Mouse (Mus musculus): ENCODE measurements at regions not wholly inside any gene's neighbourhood (a gene's known extent, or its start where the extent isn't known, plus 50 kb on each side); places are given as distances from the start of the nearest gene placed in this dataset.
"Not testable (repeated sequence)": the region's sequence is repeated elsewhere in the genome, so short reads cannot be mapped to it uniquely, and the experiment has no call there.

- H3K4me1 ChIP-seq, result peaks cover 15% of the 10 kb centered on the region
- H3K36me3 ChIP-seq; H3K9ac ChIP-seq; H3K4me3 ChIP-seq; H3K9me3 ChIP-seq; H3K27me3 ChIP-seq; H3K4me2 ChIP-seq (replicated peaks); H3K27ac ChIP-seq; ATAC-seq (ENCODE audit: insufficient number of reproducible peaks, insufficient read depth, low FRiP score, low TSS enrichment): not testable (repeated sequence)
- 81% methylated on average over 7 of the region's 7 CpGs for WGBS
Measured at GRCm38 (mm10) chr11:114483350-114483749, 185.0 kb upstream of the Rpl38 start.

- WGBS, result 76% methylated on average over 10 of the region's 10 CpGs
- Histone ChIP-seq H3K4me2 (replicated peaks) (no peak overlapping the region), H3K27me3 (no peaks in the 10 kb centered on the region), H3K9ac (no peak overlapping the region), H3K36me3 (no peaks in the 10 kb centered on the region), H3K27ac (no peak overlapping the region), H3K4me1 (peaks cover 16% of the 10 kb centered on the region), H3K9me3 (no peaks in the 10 kb centered on the region), H3K4me3 (no peak overlapping the region)
- ATAC-seq (ENCODE audit: insufficient number of reproducible peaks, insufficient read depth, low FRiP score, low TSS enrichment), result no peak
Measured at GRCm38 (mm10) chr11:114482070-114482469, 186.3 kb upstream of the Rpl38 start.

GRCm38 (mm10) chr11:114481037-114481436 is 187.3 kb upstream of the Rpl38 start:
- Histone ChIP-seq H3K4me2 (replicated peaks) (no peak overlapping the region), H3K4me1 (peaks cover 7% of the 10 kb centered on the region), H3K9ac (no peak overlapping the region), H3K27ac (no peak overlapping the region), H3K27me3 (no peaks in the 10 kb centered on the region), H3K36me3 (no peaks in the 10 kb centered on the region), H3K4me3 (no peak overlapping the region), H3K9me3 (no peaks in the 10 kb centered on the region)
- no peak for ATAC-seq (ENCODE audit: insufficient number of reproducible peaks, insufficient read depth, low FRiP score, low TSS enrichment)
- WGBS, result 59% methylated on average over 7 of the region's 7 CpGs

GRCm38 (mm10) chr11:114480119-114480540 is 188.2 kb upstream of the Rpl38 start:
- no peak overlapping the region for H3K4me2 ChIP-seq (replicated peaks)
- H3K36me3 ChIP-seq, result no peaks in the 10 kb centered on the region
- H3K9ac ChIP-seq, result no peak overlapping the region
- H3K4me1 ChIP-seq, result peaks cover 7% of the 10 kb centered on the region
- no peak for ATAC-seq (ENCODE audit: insufficient number of reproducible peaks, insufficient read depth, low FRiP score, low TSS enrichment)
- no peak overlapping the region for H3K4me3 ChIP-seq
- H3K27me3 ChIP-seq, result no peaks in the 10 kb centered on the region
- H3K9me3 ChIP-seq, result no peaks in the 10 kb centered on the region
- no peak overlapping the region for H3K27ac ChIP-seq
- 77% methylated on average over 8 of the region's 8 CpGs for WGBS

- no peak for ATAC-seq (ENCODE audit: insufficient number of reproducible peaks, insufficient read depth, low FRiP score, low TSS enrichment)
- H3K27me3 ChIP-seq, result no peaks in the 10 kb centered on the region
Measured at GRCm38 (mm10) chr11:114478736-114479135, 189.6 kb upstream of the Rpl38 start.

GRCm38 (mm10) chr11:114477365-114477764 is 191.0 kb upstream of the Rpl38 start:
- Histone ChIP-seq H3K36me3 (no peaks in the 10 kb centered on the region), H3K9me3 (no peaks in the 10 kb centered on the region), H3K27me3 (no peaks in the 10 kb centered on the region), H3K27ac (no peak overlapping the region), H3K9ac (no peak overlapping the region), H3K4me1 (peaks cover 12% of the 10 kb centered on the region), H3K4me2 (replicated peaks) (no peak overlapping the region), H3K4me3 (no peak overlapping the region)
- ATAC-seq (ENCODE audit: insufficient number of reproducible peaks, insufficient read depth, low FRiP score, low TSS enrichment), result no peak
- 52% methylated on average over 3 of the region's 3 CpGs for WGBS

More at GRCm38 (mm10) chr11:114478736-114479135, 189.6 kb upstream of the Rpl38 start:
- peaks cover 7% of the 10 kb centered on the region for H3K4me1 ChIP-seq
- WGBS, result 12% methylated on average over 7 of the region's 7 CpGs
- H3K4me3 ChIP-seq, result no peak overlapping the region
- H3K9ac ChIP-seq, result no peak overlapping the region
- H3K4me2 ChIP-seq (replicated peaks), result peak overlapping the region; percentile 13
- no peak overlapping the region for H3K27ac ChIP-seq
- H3K9me3 ChIP-seq, result no peaks in the 10 kb centered on the region
- no peaks in the 10 kb centered on the region for H3K36me3 ChIP-seq

GRCm38 (mm10) chr11:114472501-114473260 is 195.6 kb upstream of the Rpl38 start:
- no peak overlapping the region for H3K27ac ChIP-seq
- H3K4me3 ChIP-seq, result no peak overlapping the region
- H3K4me2 ChIP-seq (replicated peaks), result peak overlapping the region; percentile 31
- H3K9me3 ChIP-seq, result no peaks in the 10 kb centered on the region
- no peaks in the 10 kb centered on the region for H3K36me3 ChIP-seq
- peaks cover 23% of the 10 kb centered on the region for H3K4me1 ChIP-seq
- WGBS, result 9% methylated on average over 22 of the region's 22 CpGs
- H3K27me3 ChIP-seq, result 0 out of 2 replicates have a peak, but pooled peaks cover 8% of the 10 kb centered on the region
- no peak overlapping the region for H3K9ac ChIP-seq
- no peak for ATAC-seq (ENCODE audit: insufficient number of reproducible peaks, insufficient read depth, low FRiP score, low TSS enrichment)

- H3K27me3 ChIP-seq, result 0 out of 2 replicates have a peak, but pooled peaks cover 8% of the 10 kb centered on the region
- H3K27ac ChIP-seq, result peak overlapping the region; percentile 57; the same call in 1 of the 2 replicates
- ATAC-seq (ENCODE audit: insufficient number of reproducible peaks, insufficient read depth, low FRiP score, low TSS enrichment), result peak; percentile 47; the same call in 1 of the 2 replicates
- H3K4me1 ChIP-seq, result peaks cover 43% of the 10 kb centered on the region
- peak overlapping the region; percentile 33 for H3K4me2 ChIP-seq (replicated peaks)
- H3K36me3 ChIP-seq, result no peaks in the 10 kb centered on the region
- H3K4me3 ChIP-seq, result no peak overlapping the region
- H3K9me3 ChIP-seq, result no peaks in the 10 kb centered on the region
- H3K9ac ChIP-seq, result no peak overlapping the region; the same call in 1 of the 2 replicates
- 0% methylated on average over 8 of the region's 8 CpGs for WGBS
Measured at GRCm38 (mm10) chr11:114468394-114468793, 199.9 kb upstream of the Rpl38 start.

- Histone ChIP-seq H3K4me2 (replicated peaks) (no peak overlapping the region), H3K4me1 (peaks cover 41% of the 10 kb centered on the region), H3K9me3 (no peaks in the 10 kb centered on the region), H3K9ac (no peak overlapping the region), H3K36me3 (no peaks in the 10 kb centered on the region), H3K27ac (peak overlapping the region; percentile 73; the same call in 1 of the 2 replicates), H3K27me3 (0 out of 2 replicates have a peak, but pooled peaks cover 8% of the 10 kb centered on the region), H3K4me3 (no peak overlapping the region)
- peak; percentile 71; the same call in 1 of the 2 replicates for ATAC-seq (ENCODE audit: insufficient number of reproducible peaks, insufficient read depth, low FRiP score, low TSS enrichment)
- 7% methylated on average over 8 of the region's 8 CpGs for WGBS
Measured at GRCm38 (mm10) chr11:114467803-114468202, 200.5 kb upstream of the Rpl38 start.

- no peak overlapping the region for H3K4me2 ChIP-seq (replicated peaks)
- H3K27ac ChIP-seq, result peak overlapping the region; percentile 59; the same call in 1 of the 2 replicates
- no peaks in the 10 kb centered on the region for H3K27me3 ChIP-seq
- peaks cover 33% of the 10 kb centered on the region for H3K4me1 ChIP-seq
- WGBS, result 54% methylated on average over 5 of the region's 5 CpGs
- H3K9me3 ChIP-seq, result no peaks in the 10 kb centered on the region
- no peak overlapping the region for H3K4me3 ChIP-seq
- ATAC-seq (ENCODE audit: insufficient number of reproducible peaks, insufficient read depth, low FRiP score, low TSS enrichment), result no peak
- H3K9ac ChIP-seq, result no peak overlapping the region
- no peaks in the 10 kb centered on the region for H3K36me3 ChIP-seq
Measured at GRCm38 (mm10) chr11:114465486-114465885, 202.8 kb upstream of the Rpl38 start.

GRCm38 (mm10) chr11:114462755-114463374 is 205.5 kb upstream of the Rpl38 start:
- no peaks in the 10 kb centered on the region for H3K27me3 ChIP-seq
- ATAC-seq (ENCODE audit: insufficient number of reproducible peaks, insufficient read depth, low FRiP score, low TSS enrichment), result no peak
- no peak overlapping the region for H3K4me3 ChIP-seq
- no peak overlapping the region for H3K4me2 ChIP-seq (replicated peaks)
- no peak overlapping the region for H3K27ac ChIP-seq
- H3K9ac ChIP-seq, result no peak overlapping the region
- peaks cover 22% of the 10 kb centered on the region for H3K4me1 ChIP-seq
- H3K9me3 ChIP-seq, result no peaks in the 10 kb centered on the region
- 27% methylated on average over 6 of the region's 6 CpGs for WGBS
- H3K36me3 ChIP-seq, result no peaks in the 10 kb centered on the region

- H3K27me3 ChIP-seq, result no peaks in the 10 kb centered on the region
- 71% methylated on average over 12 of the region's 12 CpGs for WGBS
- no peak overlapping the region for H3K27ac ChIP-seq
- no peaks in the 10 kb centered on the region for H3K4me1 ChIP-seq
- H3K4me3 ChIP-seq, result no peak overlapping the region
- H3K9ac ChIP-seq, result no peak overlapping the region
- no peaks in the 10 kb centered on the region for H3K36me3 ChIP-seq
- no peaks in the 10 kb centered on the region for H3K9me3 ChIP-seq
- H3K4me2 ChIP-seq (replicated peaks), result no peak overlapping the region
- ATAC-seq (ENCODE audit: insufficient number of reproducible peaks, insufficient read depth, low FRiP score, low TSS enrichment), result no peak
Measured at GRCm38 (mm10) chr11:114454876-114455330, 213.4 kb upstream of the Rpl38 start.

Data from embryonic facial prominence, embryonic 12.5 days (tissue).